Mouse (Mus musculus) lung, postnatal 0 days (tissue): ENCODE data around the gene Piezo1.

ENCODE experiments used
- CTCF ChIP-seq: IDR thresholded peaks from 2 replicates; pipeline ENCODE4 v1.5.1; 2016; ENCODE audit warnings: antibody characterized with exemption, mild to moderate bottlenecking
- EP300 ChIP-seq: IDR thresholded peaks from 2 replicates; pipeline ENCODE4 v1.6.1; 2016; ENCODE audit warnings: antibody characterized with exemption, mild to moderate bottlenecking, control low read depth

DNA sequence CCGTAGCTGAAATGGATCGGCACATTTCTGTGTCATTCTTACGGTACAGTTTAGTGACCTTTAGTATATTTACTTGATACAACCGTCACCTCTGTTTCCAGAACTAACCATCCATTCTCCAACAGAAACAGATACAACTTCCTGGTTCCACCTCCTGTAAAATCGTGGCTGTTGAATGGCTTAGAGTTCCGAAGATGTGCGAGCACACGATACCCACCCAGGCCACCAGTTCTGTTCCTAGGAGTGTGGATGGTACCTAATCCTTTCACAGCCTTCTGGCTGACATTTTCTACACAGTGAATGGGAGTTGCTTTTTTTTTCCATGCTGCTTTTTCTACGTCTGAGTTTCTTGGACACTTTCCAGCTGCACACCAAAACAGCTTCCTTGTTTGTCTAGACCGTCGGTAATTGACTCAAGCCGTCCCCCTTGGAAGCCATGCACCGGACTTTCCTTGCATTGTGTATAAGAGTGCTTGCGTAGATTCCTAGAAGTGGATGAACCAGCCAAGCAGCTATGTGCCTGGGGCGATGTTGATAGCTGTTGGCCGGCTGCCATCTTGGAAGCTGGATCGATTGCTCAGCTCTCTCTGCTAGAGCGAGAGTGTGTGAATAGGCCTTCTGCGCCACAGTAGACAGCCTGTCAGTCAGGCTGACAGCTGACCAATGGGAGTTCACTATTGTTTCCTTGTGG, 106.9 kb downstream of the Piezo1 start:
- TF ChIP-seq EP300 (peak; percentile 95), CTCF (no peak)
